Mouse (Mus musculus) embryonic facial prominence, embryonic 13.5 days (tissue): ENCODE measurements around the gene Gsdma. TPM values are rescaled to one million over a fixed set of nuclear protein-coding genes. Genes with fewer than 3 reads are reported as not detected.

Source experiments
- ATAC-seq: fragments of 200-750 bp; cut with Nextera tagmentation; 2 replicates; pipeline ENCODE4 v1.8.0; 2017; ENCODE audit warnings: low read depth; ENCODE audit not compliant: insufficient number of reproducible peaks, insufficient read depth, low FRiP score, low TSS enrichment
- H3K27ac ChIP-seq: fragments of 300-500 bp; sonication (generic); 2 replicates; pipeline ENCODE4 v1.5.1; 2015; ENCODE audit warnings: moderate library complexity, mild to moderate bottlenecking, inconsistent platforms
- H3K27me3 ChIP-seq: fragments of 300-500 bp; sonication (generic); 2 replicates; pipeline ENCODE4 v1.6.1; 2015; ENCODE audit warnings: mild to moderate bottlenecking, inconsistent platforms
- H3K36me3 ChIP-seq: fragments of 300-500 bp; sonication (generic); 2 replicates; pipeline ENCODE4 v1.6.1; 2015; ENCODE audit warnings: mild to moderate bottlenecking, inconsistent platforms
- H3K4me1 ChIP-seq: fragments of 300-500 bp; sonication (generic); 2 replicates; pipeline ENCODE4 v1.6.1; 2015; ENCODE audit warnings: inconsistent platforms
- H3K4me2 ChIP-seq: fragments of 300-500 bp; sonication (generic); 2 replicates; pipeline ENCODE4 v1.6.1; 2015; ENCODE audit warnings: moderate library complexity, mild to moderate bottlenecking, inconsistent platforms
- H3K4me3 ChIP-seq: fragments of 300-500 bp; sonication (generic); 2 replicates; pipeline ENCODE4 v1.5.1; 2015; ENCODE audit warnings: mild to moderate bottlenecking, inconsistent platforms
- H3K9ac ChIP-seq: fragments of 300-500 bp; sonication (generic); 2 replicates; pipeline ENCODE4 v1.6.1; 2015; ENCODE audit warnings: mild to moderate bottlenecking, inconsistent platforms
- H3K9me3 ChIP-seq: fragments of 300-500 bp; sonication (generic); 2 replicates; pipeline ENCODE4 v1.6.1; 2016; ENCODE audit warnings: inconsistent platforms
- WGBS: fragments of 180-500 bp; shearing (Covaris S2); methylation state at CpG from one replicate; pipeline ENCODE4 v1.1.7; 2015; ENCODE audit warnings: mixed read lengths; 5-methylcytosine and 5-hydroxymethylcytosine counted together
- polyA plus RNA-seq: library from polyadenylated mRNA; unstranded; fragments of >200 nt; fragmentation: Nextera tagmentation; extraction: Ambion mirVana; gene quantifications from 2 replicates; pipeline ENCODE4 v1.2.1, GENCODE M21; 2015

Gene Gsdma
- polyA plus RNA-seq, 1 experiment from 2014 or later, result 0.48 TPM

DNA sequence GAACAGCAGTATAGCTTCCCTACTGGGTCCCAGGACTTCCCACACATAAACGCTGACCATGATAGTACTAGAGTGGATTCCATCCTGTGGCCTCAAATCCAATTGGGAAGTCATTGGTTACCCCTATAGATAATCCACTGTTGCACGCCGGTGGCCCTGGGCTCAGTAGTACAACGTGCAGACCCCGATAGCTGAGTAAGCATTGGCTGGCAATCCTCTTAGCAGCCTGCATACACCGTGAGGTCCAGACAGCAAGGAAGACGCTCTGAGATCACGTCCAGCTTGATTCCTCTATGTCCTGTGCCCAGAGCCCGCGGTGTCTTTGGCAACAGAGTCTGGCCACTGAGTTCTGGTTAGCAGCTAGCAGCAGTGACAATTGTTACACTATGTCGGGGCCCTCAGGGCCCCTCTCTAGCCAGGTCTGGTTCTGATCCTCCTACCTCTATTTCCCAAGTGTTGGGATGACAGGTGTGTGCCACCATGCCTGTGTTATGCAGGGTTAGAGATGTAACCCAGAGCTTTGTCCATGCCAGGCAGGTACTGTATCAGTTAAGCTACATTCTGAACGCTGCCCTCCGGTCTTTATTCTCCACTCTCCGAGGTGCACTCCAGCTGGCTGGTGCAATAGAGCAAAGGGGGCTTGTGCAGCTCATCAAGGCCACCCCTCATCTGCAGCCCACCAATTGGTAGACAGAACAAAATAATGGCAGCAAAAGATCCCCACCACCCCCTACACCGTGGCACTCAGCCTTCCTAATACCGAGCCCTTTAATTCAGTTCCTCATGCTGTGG lies 34.9 kb downstream of the Gsdma start:
- Histone ChIP-seq H3K27me3 (no peaks in the 10 kb centered on the region), H3K4me2 (no peak overlapping the region), H3K27ac (no peak overlapping the region), H3K36me3 (peaks cover 28% of the 10 kb centered on the region), H3K4me3 (no peak overlapping the region), H3K4me1 (peaks cover 14% of the 10 kb centered on the region), H3K9ac (no peak overlapping the region), H3K9me3 (no peaks in the 10 kb centered on the region)
- 85% methylated on average over 16 of the region's 16 CpGs for WGBS
- ATAC-seq, result no peak

DNA sequence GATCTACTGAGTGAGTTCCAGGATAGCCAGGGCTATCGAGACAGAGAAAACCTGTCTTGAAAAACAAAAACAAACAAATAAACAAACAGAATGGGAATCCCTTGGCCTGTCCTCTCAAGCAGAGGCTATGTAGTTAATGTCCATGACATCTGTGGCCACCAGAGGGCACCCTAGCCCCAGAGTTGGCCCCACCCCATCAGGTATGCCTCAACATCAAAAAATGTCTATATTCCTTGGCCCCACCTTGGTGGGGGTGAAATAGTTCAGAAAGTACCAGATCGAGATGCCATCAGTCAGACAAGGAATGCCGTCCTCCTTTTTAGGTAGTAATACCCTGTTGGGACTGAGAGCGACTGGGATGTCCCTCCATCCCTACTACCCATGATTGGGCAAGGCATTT lies 35.8 kb downstream of the Gsdma start:
- 42% methylated on average over 4 of the region's 4 CpGs for WGBS
- H3K4me3 ChIP-seq, result no peak overlapping the region
- no peak for ATAC-seq
- no peak overlapping the region for H3K9ac ChIP-seq
- H3K4me1 ChIP-seq, result peaks cover 14% of the 10 kb centered on the region
- H3K27ac ChIP-seq, result no peak overlapping the region
- H3K4me2 ChIP-seq, result no peak overlapping the region
- no peaks in the 10 kb centered on the region for H3K27me3 ChIP-seq
- H3K9me3 ChIP-seq, result no peaks in the 10 kb centered on the region
- H3K36me3 ChIP-seq, result peaks cover 28% of the 10 kb centered on the region

DNA sequence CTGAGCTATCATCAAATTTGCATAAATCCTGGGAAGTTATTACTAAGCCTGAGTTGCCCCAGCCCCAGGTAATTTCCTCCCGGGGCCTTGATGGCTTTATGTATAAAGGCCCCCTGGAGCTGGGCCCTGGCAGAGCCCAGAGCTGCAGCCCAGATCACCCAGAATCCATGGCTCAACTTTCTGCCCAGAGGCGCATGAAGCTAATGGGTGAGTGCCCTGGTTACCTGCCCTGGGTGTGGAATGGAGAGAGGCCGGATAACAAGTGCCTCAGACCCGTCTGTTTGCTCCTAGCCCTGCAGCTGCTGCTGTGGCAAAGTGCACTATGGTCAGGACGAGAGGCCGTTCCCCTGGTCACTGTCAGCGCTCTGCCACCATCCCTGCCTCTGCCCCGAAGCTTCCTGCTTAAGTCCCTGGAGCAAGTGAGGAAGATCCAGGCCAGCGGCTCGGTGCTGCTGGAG lies 37.1 kb downstream of the Gsdma start, which contains the start of gene Csf3:
TSS of gene Csf3 (plus strand) at position 51 of the 458 bp plus-strand sequence.
- Histone ChIP-seq H3K4me3 (no peak within 1 kb of the TSS), H3K9ac (0 out of 2 replicates have a peak within 1 kb of the TSS, but pooled peaks have one; percentile 36), H3K27me3 (no peaks in the 10 kb centered on the region), H3K4me2 (no peak within 1 kb of the TSS), H3K27ac (no peak within 1 kb of the TSS), H3K9me3 (no peaks in the 10 kb centered on the region), H3K36me3 (peaks cover 28% of the 10 kb centered on the region), H3K4me1 (peaks cover 14% of the 10 kb centered on the region)
- no peak for ATAC-seq
- WGBS, result 32% methylated on average over 10 of the region's 10 CpGs

DNA sequence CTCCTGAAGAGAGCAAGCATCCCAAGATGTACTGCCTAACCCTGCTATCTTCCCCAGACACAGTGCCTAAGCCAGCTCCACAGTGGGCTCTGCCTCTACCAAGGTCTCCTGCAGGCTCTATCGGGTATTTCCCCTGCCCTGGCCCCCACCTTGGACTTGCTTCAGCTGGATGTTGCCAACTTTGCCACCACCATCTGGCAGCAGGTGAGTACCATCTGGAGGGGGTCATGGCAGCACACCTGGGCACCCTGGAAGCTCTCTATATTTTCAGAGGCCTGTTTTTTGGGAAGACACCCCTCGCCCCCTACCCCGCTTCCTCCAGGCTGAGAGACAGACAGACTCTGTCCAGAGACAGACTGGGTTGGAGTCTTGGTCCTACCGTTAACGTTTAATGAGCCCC lies 38.2 kb downstream of the Gsdma start:
- Histone ChIP-seq H3K4me2 (no peak overlapping the region), H3K4me3 (no peak overlapping the region), H3K27me3 (no peaks in the 10 kb centered on the region), H3K36me3 (peaks cover 36% of the 10 kb centered on the region), H3K27ac (no peak overlapping the region), H3K9ac (no peak overlapping the region), H3K4me1 (peaks cover 19% of the 10 kb centered on the region), H3K9me3 (no peaks in the 10 kb centered on the region)
- WGBS, result 75% methylated on average over 5 of the region's 5 CpGs
- 0 out of 2 replicates have a peak, but pooled peaks have one; percentile 38 for ATAC-seq

DNA sequence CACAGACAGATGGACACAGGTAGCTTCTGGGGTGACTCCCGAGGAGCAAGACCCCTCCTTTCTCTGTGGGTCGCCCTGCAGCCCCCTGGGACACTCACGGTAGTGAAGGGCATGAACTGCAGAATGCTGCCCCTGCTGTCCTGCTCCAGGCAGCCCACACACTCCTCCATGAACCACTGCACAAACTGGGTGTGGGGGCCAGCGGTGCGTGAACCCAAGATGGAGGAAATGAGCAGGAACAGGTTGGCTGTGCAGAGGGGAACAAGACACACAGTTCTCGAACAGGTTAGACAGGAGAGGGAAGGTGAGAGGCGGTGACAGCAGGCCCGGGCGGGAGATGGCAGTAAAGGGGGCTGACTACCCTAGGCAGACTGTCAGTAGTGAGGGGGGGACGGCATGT lies 40.9 kb downstream of the Gsdma start:
- Histone ChIP-seq H3K4me2 (no peak overlapping the region), H3K27ac (no peak overlapping the region), H3K27me3 (no peaks in the 10 kb centered on the region), H3K9me3 (no peaks in the 10 kb centered on the region), H3K4me3 (no peak overlapping the region), H3K36me3 (peaks cover 61% of the 10 kb centered on the region), H3K9ac (no peak overlapping the region), H3K4me1 (peaks cover 46% of the 10 kb centered on the region)
- ATAC-seq, result no peak
- WGBS, result 86% methylated on average over 10 of the region's 10 CpGs

DNA sequence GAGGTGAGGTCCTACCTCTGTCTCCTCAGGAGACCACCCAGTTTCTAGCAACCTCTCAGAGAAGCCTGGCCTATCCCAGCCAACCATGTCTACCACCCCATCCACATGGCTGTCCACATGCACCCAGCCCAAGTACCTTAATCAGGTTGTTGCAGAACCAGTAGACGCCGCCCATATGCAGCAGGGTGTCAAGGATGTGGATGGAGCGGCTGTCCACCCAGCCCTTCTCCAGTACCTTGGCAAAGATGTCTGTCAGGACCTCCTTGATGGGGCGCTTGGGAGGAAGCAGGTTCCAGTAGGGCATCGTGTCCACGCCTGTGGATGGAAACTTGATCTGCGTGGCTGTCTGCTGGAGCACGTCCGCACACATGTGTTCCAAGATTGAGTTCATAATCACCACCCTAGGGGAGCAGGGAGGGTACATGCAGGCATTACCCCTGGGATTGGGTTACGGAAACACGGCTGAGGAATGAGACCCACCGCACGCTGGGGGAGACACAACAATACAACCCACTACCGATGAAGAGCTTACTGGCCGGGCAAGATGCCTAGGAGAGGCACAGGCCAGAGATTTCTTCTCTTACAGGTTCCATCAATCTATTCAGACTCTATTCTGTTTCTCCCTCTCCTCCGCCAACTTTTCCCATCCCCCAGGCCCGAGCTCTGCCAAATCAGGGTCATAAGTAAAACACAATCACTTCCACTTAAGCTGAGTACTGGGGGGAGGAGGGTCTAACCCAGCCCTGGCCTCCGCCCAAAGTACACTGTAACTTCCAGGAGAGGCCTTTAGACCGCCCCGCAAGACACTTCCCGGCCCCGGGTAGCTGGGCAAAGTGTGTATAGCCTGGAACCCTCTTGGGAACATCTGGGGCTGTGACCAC lies 43.5 kb downstream of the Gsdma start:
- 0 out of 2 replicates have a peak overlapping the region, but pooled peaks have one; percentile 44 for H3K9ac ChIP-seq
- no peaks in the 10 kb centered on the region for H3K9me3 ChIP-seq
- H3K36me3 ChIP-seq, result peaks cover 80% of the 10 kb centered on the region
- ATAC-seq, result peak; percentile 48; the same call in 1 of the 2 replicates
- 65% methylated on average over 22 of the region's 22 CpGs for WGBS
- H3K27ac ChIP-seq, result peak overlapping the region; percentile 78
- no peaks in the 10 kb centered on the region for H3K27me3 ChIP-seq
- H3K4me3 ChIP-seq, result no peak overlapping the region
- peak overlapping the region; percentile 24; the same call in 1 of the 2 replicates for H3K4me2 ChIP-seq
- peaks cover 32% of the 10 kb centered on the region for H3K4me1 ChIP-seq

DNA sequence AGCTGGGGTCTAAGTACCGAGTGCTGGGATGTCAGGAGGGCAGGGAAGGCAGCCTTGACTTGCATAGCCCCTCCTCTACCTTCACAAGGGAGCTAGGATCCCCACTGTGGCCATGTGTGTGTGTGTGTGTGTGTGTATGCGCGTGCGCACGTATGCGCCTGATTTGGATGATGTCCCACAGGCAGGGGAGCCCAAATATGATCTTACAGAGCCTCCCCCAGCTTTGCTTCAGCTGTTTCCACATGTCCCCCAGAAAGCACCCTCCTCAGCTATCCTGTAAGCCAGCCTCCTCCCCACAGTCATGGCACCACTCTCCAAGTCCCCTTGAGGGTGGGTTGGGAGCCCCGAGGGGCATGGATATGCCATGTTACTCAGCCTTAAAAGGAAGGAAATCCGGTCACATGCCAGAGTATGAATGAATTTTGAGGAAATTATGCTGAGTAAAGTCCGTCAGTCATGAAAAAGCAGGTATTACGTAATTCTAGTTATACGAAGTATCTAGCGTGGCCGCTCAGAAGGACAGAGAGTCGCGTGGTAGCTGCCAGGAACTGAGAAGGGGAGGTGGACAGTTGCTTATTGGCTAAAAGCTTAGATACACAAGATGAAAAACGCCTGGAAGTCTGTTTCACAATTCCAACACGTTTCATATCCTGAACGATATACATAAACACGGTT lies 44.3 kb downstream of the Gsdma start:
- peaks cover 32% of the 10 kb centered on the region for H3K4me1 ChIP-seq
- H3K4me2 ChIP-seq, result peak overlapping the region; percentile 24; the same call in 1 of the 2 replicates
- peaks cover 87% of the 10 kb centered on the region for H3K36me3 ChIP-seq
- no peaks in the 10 kb centered on the region for H3K9me3 ChIP-seq
- ATAC-seq, result no peak
- no peaks in the 10 kb centered on the region for H3K27me3 ChIP-seq
- H3K4me3 ChIP-seq, result no peak overlapping the region
- 0 out of 2 replicates have a peak overlapping the region, but pooled peaks have one; percentile 44 for H3K9ac ChIP-seq
- H3K27ac ChIP-seq, result peak overlapping the region; percentile 78
- 84% methylated on average over 19 of the region's 19 CpGs for WGBS

DNA sequence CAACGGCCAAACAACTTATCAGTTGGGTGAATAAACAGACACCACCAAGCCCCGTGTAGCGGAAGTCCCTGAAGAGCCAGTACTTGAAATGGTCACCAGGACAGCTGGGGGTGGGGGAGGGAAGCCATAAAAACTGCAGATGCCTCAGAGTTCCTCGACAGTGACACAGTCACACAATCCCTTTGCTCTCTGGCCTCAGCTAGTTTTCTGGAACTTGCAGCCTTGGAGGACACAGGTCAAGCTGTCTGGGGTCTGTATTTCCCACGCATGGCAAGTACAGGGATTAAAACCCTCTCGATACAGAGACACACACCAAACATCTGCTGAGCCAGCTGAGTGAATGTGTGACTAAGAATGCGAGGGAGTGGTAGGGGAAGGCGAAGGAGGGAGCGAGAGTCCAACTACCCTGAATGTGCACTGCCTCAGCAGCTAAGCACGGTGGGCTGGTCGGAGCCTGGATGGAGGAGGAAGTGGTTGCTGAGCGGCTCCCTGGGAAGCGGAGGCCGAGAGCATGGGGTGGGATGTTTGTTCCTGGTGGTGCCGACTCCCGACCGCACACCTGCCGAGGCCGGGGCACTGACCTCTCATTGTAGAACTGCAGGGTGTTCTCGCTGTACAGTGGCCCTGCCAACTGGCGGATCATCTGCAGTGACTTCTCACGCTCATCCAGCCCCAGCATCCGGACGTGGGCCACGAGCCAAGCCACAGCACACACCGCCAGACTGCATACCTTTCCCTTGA lies 45.0 kb downstream of the Gsdma start:
- H3K9ac ChIP-seq, result no peak overlapping the region
- peaks cover 90% of the 10 kb centered on the region for H3K36me3 ChIP-seq
- no peaks in the 10 kb centered on the region for H3K27me3 ChIP-seq
- H3K4me1 ChIP-seq, result peaks cover 32% of the 10 kb centered on the region
- peak overlapping the region; percentile 78; the same call in 1 of the 2 replicates for H3K27ac ChIP-seq
- WGBS, result 84% methylated on average over 26 of the region's 26 CpGs
- H3K9me3 ChIP-seq, result no peaks in the 10 kb centered on the region
- H3K4me3 ChIP-seq, result no peak overlapping the region
- ATAC-seq, result no peak
- H3K4me2 ChIP-seq, result no peak overlapping the region

DNA sequence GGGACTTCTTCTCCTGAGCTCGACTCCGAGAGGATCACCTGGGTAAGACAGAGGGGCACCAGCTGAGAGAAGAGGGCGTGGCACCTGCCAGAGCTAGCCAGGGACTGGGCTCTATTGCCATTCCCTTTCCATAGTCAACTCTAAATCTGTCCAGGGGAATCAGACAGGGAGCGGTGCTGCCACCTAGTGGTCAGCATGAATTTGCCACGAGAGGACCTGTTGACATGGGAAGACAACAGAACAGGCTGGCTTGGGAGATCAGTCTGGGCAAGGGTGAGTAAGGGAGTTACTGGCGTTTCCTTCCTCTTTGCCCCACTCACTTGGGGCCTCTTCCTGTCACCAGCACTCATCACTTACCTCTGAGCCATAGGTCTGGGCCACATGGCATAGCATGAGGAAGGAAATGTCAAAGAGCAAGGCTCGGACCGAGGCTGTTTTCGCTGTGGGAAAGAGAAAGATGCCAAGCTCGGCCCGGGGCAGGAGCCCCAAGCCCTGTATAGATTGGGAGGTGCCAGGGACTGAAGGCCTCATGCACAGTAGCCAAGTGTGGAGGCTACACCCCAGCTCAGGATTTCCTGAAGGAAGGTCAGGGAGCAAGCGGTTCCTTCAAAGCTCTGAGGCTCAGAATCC lies 46.4 kb downstream of the Gsdma start:
- ATAC-seq, result no peak
- H3K27me3 ChIP-seq, result no peaks in the 10 kb centered on the region
- H3K4me3 ChIP-seq, result no peak overlapping the region
- 54% methylated on average over 12 of the region's 12 CpGs for WGBS
- no peaks in the 10 kb centered on the region for H3K9me3 ChIP-seq
- peaks cover 90% of the 10 kb centered on the region for H3K36me3 ChIP-seq
- H3K4me1 ChIP-seq, result peaks cover 32% of the 10 kb centered on the region
- peak overlapping the region; percentile 3; the same call in 1 of the 2 replicates for H3K27ac ChIP-seq
- no peak overlapping the region for H3K4me2 ChIP-seq
- H3K9ac ChIP-seq, result no peak overlapping the region

DNA sequence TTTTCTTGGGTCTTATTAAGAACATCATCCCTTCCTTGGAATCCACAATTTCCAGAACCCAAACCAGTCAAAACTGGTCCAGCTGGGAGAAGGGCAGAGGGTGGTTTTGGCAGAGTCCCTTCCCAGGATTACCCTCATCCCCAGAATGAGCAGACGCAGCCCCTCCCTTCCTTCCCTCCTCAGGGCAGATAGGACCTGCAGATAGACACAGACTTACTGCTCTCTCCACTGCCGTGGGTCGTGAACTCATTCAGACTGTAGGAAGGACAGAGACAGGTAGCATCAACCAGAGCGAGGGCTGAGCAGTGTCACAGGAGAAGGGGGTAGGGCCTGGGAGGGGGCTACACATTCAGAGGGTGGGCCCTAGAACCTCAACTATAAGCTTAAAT lies 46.9 kb downstream of the Gsdma start:
- H3K4me1 ChIP-seq, result peaks cover 32% of the 10 kb centered on the region
- H3K27ac ChIP-seq, result peak overlapping the region; percentile 3; the same call in 1 of the 2 replicates
- H3K36me3 ChIP-seq, result peaks cover 90% of the 10 kb centered on the region
- H3K4me3 ChIP-seq, result no peak overlapping the region
- no peak overlapping the region for H3K9ac ChIP-seq
- H3K27me3 ChIP-seq, result no peaks in the 10 kb centered on the region
- no peak overlapping the region for H3K4me2 ChIP-seq
- no peak for ATAC-seq
- WGBS, result 79% methylated on average over 4 of the region's 4 CpGs
- H3K9me3 ChIP-seq, result no peaks in the 10 kb centered on the region
